Mouse (Mus musculus) erythroblast, embryonic 14.5 days (primary cell): ENCODE measurements at regions not wholly inside any gene's neighbourhood (a gene's known extent, or its start where the extent isn't known, plus 50 kb on each side); places are given as distances from the start of the nearest gene placed in this dataset.

Source experiments
- H3K27me3 ChIP-seq: 2 replicates; pipeline ENCODE4 v1.6.1; 2012; ENCODE audit warnings: inconsistent platforms; ENCODE audit not compliant: control insufficient read depth
- H3K36me3 ChIP-seq: 2 replicates; pipeline ENCODE4 v1.6.1; 2012; ENCODE audit warnings: mild to moderate bottlenecking, inconsistent platforms; ENCODE audit not compliant: control insufficient read depth
- H3K4me1 ChIP-seq: 2 replicates; pipeline ENCODE4 v1.6.1; 2012; ENCODE audit warnings: inconsistent platforms; ENCODE audit not compliant: control insufficient read depth
- H3K4me3 ChIP-seq: replicated peaks from 2 replicates; pipeline ENCODE3; 2012; ENCODE audit warnings: moderate library complexity, mild to moderate bottlenecking, inconsistent platforms
- H3K9me3 ChIP-seq: 2 replicates; pipeline ENCODE4 v1.6.1; 2012; ENCODE audit warnings: low read length, inconsistent platforms, mixed read lengths; ENCODE audit not compliant: control insufficient read depth
- GATA1 ChIP-seq: IDR thresholded peaks from 2 replicates; pipeline ENCODE4 v1.6.1; 2012; ENCODE audit warnings: low read length, inconsistent platforms, mixed read lengths
- TAL1 ChIP-seq: IDR thresholded peaks from 3 replicates; pipeline ENCODE4 v1.6.1; 2012; ENCODE audit warnings: low read length, inconsistent platforms, mixed read lengths

DNA sequence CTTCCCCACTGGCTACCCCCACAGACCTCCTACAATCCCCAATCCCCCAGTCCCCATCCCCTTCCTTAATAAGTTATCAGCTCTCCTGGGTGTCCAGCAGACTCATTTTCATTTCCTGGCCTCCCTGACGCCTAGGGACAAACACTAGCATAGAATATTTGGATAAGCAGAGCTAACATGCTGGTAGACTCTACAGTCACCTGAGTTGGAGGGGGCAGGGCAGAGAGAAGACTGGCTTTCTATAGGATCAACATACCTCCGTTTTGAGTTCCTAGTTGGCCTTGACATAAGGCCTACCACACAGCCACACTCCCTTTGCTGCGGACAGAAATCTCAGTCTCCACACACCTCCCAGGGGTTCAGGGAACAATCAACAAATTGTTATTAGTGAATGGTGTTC is 205.2 kb upstream of the Rreb1 start:
- TF ChIP-seq TAL1: no peak
- TF ChIP-seq GATA1: no peak
- H3K27me3 ChIP-seq: no peaks in the 10 kb centered on the region
- H3K9me3 ChIP-seq: no peaks in the 10 kb centered on the region
- H3K4me3 ChIP-seq: no peak overlapping the region
- H3K36me3 ChIP-seq: no peaks in the 10 kb centered on the region
- no peaks in the 10 kb centered on the region for H3K4me1 ChIP-seq

DNA sequence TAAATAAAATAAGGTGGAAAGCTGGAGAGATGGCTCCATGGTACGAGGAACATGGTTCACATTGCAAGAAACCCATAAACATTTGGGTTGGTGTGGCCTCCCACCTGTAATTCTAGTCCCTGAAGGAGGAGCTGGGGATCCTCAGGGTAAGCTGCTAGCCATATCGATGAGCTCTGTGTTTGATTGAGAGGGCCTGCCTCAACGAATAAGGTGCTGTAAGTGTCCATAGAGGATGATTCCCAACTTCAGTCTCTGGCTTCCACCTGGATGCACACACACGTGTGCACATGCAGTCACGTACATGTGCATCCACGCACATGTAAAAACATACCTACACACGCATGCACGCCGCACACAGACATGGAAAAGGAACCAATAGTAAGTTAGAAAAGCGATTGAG is 199.0 kb upstream of the Rreb1 start:
- Histone ChIP-seq H3K36me3 (no peaks in the 10 kb centered on the region), H3K9me3 (no peaks in the 10 kb centered on the region), H3K4me3 (no peak overlapping the region), H3K27me3 (no peaks in the 10 kb centered on the region), H3K4me1 (no peaks in the 10 kb centered on the region)
- TF ChIP-seq TAL1 (no peak), GATA1 (no peak)

DNA sequence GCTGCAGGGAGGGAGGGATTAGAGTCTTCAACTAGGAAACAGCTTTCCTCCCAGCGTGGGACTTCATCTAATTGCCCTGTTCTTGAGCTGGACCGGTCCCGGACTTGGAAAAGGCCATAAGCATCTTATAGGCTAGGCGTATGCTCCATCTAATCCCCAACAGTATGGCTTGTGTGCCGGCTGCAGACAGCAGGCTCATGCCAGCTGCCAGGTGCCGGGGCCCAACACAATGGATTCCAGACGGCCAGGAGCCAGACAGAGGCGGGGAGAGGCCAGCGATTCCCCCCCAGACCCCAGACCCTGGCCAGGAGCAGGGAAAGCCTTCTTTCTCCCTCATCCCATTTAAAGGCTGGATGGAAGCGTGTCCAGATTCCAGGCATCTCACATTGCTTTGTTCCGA is 198.4 kb upstream of the Rreb1 start:
- Histone ChIP-seq H3K27me3 (no peaks in the 10 kb centered on the region), H3K4me1 (no peaks in the 10 kb centered on the region), H3K4me3 (no peak overlapping the region), H3K36me3 (no peaks in the 10 kb centered on the region), H3K9me3 (no peaks in the 10 kb centered on the region)
- TF ChIP-seq TAL1 (no peak), GATA1 (no peak)

DNA sequence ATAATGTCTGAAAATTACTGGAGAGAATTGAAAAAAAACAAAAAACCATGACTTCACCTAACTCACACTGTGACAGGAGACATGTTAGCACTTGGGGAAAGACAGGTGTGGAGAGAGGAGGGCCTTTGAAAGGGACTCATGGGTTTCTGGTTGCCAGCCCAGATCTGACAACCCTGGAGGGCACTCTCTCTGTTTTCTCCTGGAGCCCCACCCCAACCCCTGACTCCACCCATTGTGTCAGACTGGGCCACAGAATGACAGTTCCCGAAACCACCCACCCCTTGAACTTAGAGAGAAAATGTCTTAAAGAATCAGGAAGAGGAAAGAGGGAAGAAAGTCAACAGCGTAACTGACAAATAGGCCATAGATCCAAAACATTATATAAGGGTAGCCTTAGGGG is 197.4 kb upstream of the Rreb1 start:
- H3K9me3 ChIP-seq: no peaks in the 10 kb centered on the region
- no peaks in the 10 kb centered on the region for H3K36me3 ChIP-seq
- H3K4me1 ChIP-seq: no peaks in the 10 kb centered on the region
- no peak overlapping the region for H3K4me3 ChIP-seq
- no peaks in the 10 kb centered on the region for H3K27me3 ChIP-seq
- TF ChIP-seq GATA1 (no peak), TAL1 (no peak)

DNA sequence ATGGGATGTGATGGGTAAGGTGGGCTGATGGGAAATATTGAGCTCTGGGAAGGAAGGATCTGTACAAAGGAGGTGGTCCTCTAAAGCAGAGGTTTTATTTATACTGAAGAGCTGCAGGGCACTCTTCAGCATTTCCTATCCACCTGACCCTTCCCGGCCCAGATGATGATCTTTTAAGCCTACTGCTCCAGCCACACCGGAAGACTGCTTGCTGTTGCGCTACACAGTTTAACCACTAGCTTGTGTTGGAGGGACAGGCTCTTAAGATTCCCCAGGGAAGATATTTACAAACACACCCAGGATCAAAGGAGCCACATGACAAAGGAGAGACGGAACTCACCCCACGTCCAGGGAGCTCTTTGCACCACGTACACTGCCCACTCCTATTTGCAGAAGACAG is 196.8 kb upstream of the Rreb1 start:
- TF ChIP-seq TAL1 (no peak), GATA1 (no peak)
- Histone ChIP-seq H3K36me3 (no peaks in the 10 kb centered on the region), H3K9me3 (no peaks in the 10 kb centered on the region), H3K27me3 (no peaks in the 10 kb centered on the region), H3K4me1 (no peaks in the 10 kb centered on the region), H3K4me3 (no peak overlapping the region)

DNA sequence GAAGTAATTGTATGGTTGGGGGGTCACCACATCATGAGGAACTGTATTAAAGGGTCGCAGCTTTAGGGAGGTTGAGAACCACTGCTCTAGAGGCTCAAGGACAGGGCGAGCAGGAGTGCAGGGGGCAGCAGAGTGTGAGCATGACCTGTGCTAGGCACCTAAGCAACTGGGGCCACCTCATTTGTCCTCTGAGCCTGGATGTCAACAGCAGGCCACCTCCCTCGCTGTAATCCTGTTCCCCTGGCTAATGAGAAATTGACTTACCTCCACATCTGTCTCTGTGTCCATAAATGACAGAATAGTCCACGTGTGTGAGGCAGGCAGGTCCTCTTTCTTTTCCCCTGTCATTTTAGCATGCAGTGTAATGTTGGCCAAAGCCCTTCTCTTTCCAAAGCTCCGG is 192.7 kb upstream of the Rreb1 start:
- H3K27me3 ChIP-seq: no peaks in the 10 kb centered on the region
- no peak overlapping the region for H3K4me3 ChIP-seq
- TF ChIP-seq TAL1: no peak
- TF ChIP-seq GATA1: no peak
- H3K36me3 ChIP-seq: no peaks in the 10 kb centered on the region
- no peaks in the 10 kb centered on the region for H3K4me1 ChIP-seq
- H3K9me3 ChIP-seq: no peaks in the 10 kb centered on the region

DNA sequence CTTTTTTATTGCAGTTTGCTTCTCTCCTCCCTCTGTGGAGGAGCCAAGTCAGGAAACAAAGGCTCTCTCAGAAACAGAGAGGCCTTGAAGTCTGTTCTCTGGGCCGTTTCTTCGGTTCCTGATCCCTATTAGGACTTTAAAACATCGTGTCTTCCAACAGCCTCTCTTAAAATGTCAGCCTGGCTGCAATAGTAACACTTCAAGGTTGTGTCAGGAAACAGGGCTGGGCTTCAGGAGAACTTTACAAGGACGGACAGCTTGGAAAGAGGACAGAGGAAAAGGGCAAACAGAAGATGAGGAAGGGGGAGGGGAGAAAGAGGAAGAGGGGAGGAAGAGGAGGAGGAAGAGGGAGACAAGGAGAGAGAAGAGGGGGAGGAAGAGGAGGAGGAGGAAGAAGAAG is 191.7 kb upstream of the Rreb1 start:
- Histone ChIP-seq H3K4me3 (no peak overlapping the region), H3K4me1 (no peaks in the 10 kb centered on the region), H3K27me3 (no peaks in the 10 kb centered on the region), H3K9me3 (no peaks in the 10 kb centered on the region), H3K36me3 (no peaks in the 10 kb centered on the region)
- no peak for TF ChIP-seq TAL1
- no peak for TF ChIP-seq GATA1

DNA sequence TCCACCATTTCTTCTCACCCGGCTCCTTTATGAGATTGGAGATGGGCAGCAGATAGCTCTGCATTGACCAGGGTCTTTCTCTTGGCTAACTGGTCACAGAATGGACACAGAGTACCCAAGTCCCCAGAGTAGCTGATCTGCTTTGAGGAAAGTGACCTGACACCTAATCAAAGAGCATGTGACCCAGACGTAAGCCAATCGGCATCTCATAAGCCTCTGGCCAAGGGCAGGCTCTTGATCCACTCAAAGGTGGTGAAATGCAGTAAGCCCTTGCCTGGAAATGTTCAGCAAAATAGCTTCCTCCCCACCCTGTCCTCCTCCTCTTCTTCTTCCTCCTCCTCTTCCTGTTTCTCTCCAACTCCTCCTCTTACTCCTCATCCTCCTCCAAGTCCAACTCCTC is 190.3 kb upstream of the Rreb1 start:
- Histone ChIP-seq H3K36me3 (no peaks in the 10 kb centered on the region), H3K9me3 (no peaks in the 10 kb centered on the region), H3K27me3 (no peaks in the 10 kb centered on the region), H3K4me1 (no peaks in the 10 kb centered on the region), H3K4me3 (no peak overlapping the region)
- no peak for TF ChIP-seq TAL1
- TF ChIP-seq GATA1: no peak

DNA sequence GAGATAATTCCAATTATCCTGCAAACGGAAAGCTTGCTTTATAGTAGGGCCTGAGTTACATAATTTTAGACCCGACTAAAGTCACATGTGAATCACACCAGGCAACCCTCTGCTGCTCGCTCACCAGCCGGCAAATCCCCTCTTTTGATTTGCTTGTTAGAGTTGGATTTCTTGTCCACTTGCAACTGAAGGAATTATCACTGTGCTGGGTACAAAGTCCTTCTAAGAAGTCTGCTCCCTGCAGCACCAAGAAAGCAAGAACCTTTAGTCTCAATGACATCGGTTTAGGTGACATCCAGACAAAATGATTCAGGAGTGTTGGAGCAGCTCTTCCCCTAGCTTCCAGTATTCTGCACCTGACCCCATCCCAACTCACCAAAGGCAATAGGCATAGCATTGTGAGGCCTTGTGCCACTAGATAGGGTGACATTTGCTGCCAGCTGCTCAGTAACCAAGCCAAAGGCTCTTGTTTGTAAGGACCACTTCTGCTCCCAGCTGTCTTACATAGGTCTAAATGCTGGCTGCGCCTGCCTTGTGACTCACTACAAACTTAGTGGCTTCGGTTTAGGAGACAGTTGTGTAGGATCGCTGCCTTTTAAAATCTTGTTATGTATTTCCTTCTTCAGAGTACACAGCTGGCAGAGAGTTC is 189.5 kb upstream of the Rreb1 start:
- no peak for TF ChIP-seq TAL1
- no peaks in the 10 kb centered on the region for H3K9me3 ChIP-seq

DNA sequence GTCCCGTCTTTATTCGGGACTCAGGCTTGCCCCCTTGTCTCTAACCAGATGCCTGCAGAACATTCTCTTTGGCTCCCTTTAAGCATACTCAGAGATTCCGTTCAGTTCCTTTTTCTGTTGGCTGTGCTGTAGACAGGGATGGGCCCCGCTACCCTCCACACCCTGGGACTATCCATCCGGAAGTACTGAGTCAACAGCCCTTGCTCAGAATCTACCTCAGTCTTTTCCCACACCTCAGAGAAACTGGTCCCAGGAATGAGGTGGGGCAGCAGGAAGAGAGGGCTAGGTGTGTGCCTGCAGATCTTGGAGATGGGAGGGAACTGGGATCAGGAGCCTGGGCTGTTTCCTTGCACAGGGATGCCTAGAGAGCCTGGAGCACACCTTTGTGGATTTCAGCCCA is 186.1 kb upstream of the Rreb1 start:
- TF ChIP-seq GATA1: no peak
- no peak for TF ChIP-seq TAL1
- Histone ChIP-seq H3K9me3 (no peaks in the 10 kb centered on the region), H3K36me3 (no peaks in the 10 kb centered on the region), H3K4me3 (no peak overlapping the region), H3K4me1 (no peaks in the 10 kb centered on the region), H3K27me3 (no peaks in the 10 kb centered on the region)

More for the DNA sequence above, 189.5 kb upstream of the Rreb1 start:
- Histone ChIP-seq H3K4me1 (no peaks in the 10 kb centered on the region), H3K4me3 (no peak overlapping the region), H3K27me3 (no peaks in the 10 kb centered on the region), H3K36me3 (no peaks in the 10 kb centered on the region)
